Mouse (Mus musculus) embryo, embryonic 11.5 days (tissue): Measurements from ENCODE around the gene Tnik.

Source experiments
- DNase-seq: peaks from one replicate; pipeline ENCODE4 v3.0.0-alpha.2; 2012; ENCODE audit warnings: low read depth, low spot score

Tnik gene

DNA sequence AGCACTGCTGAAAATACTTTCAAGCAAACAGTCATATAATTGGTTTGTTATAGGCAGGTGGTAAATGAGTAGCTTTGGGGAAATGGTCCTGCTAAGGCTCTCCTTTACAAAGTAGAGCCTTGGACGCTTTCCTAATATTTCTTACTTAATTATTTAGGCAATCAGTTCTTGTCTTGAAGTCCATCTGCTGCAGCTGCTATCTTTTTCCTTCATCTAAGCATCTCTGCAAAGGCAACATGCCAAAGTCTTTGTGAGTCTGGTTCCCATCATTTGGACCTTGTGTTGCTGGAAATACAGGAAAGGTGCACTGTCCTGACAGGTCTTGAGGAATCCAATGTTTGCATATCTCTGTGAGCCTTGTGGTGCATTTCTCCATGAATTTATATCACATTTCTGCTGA lies 82.9 kb downstream of the Tnik start:
- DNase-seq: no peak

DNA sequence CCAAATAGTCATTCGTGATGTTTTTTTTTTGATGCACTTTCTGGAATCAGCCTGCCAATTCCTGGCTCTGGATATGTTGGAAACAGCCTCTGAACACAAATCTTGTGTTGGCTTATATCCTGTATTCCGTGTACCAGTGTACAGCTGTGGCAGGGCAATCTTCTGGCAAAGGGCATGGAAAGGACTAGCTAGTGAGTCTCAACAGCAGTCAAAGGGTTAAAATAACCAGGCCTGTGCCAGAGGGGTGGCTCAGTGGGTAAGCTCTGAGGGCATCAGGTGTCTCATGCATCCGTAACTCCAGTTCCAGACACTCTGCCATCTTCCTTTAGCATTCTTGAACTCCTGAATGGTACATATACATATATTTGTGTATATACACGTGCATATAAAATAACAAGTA lies 83.5 kb downstream of the Tnik start:
- DNase-seq: no peak

DNA sequence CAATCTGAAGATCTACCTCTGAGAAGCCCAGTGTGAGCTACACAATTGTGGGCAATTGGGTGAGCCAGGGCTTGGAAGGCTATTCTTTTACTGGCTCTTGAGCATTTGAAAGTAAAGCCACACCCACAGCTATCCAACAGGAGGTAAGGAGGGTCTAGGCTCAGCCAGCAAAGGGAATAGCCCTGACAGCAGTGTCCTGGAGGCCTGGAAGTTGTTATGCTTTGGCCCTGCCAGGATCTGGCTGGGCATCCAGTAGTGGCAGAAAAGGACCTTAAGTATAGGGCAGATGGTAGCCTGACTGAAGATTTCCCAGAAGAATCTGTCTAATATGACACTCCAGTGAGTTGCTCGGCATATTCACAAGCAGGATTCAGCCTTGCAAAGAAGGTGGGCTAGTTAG lies 85.7 kb downstream of the Tnik start:
- DNase-seq: no peak

GRCm38 (mm10) chr3:28350147-28350801 lies 87.3 kb downstream of the Tnik start:
- DNase-seq: no peak

GRCm38 (mm10) chr3:28358391-28358790 lies 95.4 kb downstream of the Tnik start:
- DNase-seq: no peak

DNA sequence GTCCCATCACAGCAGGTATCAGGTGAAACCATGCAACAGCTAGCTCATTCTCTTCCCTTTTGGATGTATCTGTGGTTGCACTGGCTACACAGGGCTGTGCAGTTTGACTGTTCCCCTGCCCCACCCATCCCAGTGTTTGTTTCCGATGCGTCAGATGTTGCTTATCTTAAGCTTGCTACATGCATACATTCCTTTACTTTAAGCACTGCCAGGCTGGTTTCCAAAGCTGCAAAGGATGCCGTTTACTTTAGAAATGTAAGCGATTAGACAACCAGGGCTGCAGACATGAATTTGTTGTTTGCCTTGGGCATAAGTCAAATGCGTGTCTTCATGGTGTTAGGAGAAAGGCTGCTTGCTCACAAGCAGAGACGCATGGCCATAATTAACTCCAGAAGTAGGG lies 96.1 kb downstream of the Tnik start:
- DNase-seq: no peak

DNA sequence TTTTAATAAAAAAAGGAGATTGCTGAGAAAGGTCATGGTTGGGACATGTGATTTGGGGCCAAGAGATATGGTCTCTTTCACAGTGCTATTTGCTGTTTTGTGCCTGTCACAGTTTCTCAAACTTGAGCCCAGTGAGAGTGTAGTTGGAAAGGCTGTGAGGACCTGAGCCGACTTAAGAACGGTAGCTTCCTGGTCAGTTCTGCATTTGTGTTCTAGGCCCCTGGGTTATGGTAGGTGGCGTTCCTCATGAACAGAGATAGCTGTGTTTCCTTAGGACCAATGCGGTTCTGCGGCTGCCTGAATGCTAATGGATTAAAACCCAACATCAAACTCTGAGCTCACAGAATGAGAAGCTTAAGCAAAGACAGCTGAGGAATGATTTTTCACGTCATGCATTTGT lies 98.0 kb downstream of the Tnik start:
- DNase-seq: no peak

- DNase-seq: peak; percentile 40
Observed at GRCm38 (mm10) chr3:28363441-28364125, 100.6 kb downstream of the Tnik start.

DNA sequence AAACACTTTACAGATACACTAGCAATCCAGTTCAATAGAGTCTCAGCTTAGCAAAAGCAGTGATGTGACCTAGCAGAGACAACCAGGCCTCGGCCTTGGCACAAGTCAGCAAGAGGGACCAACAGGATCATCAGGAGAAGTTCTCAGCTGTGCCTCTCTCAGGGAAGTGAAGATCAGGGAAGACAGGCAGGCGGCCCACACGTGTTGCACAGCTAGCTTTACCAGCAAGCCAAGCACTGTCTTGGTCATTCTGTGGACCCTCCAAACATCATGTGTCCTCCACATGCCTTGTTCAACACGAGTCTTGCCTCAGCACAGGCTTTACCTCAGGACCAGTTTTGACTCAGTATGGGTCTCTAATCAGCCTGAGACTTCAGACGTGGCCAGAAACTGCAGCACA lies 105.7 kb downstream of the Tnik start:
- DNase-seq: no peak

- no peak for DNase-seq
Observed at GRCm38 (mm10) chr3:28369266-28369665, 106.3 kb downstream of the Tnik start.

DNA sequence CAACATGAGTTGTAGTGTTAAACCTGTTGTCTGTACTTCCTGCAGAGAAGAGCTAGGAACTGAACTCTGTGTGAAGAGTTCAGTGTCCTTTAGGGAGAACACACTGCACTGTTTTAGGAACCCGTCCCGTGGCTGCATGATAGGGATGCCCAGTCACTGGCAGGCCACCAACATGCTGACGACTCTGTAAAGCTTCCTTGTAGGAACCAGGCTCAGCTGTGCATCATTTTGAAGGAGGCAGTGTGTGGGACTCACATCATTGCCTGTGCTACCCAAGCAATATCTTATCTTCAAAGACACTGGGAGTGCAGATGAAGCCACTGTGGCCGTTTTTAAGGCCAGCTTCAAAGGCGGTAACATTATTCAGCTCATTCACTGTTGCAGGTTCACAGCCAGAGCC lies 106.7 kb downstream of the Tnik start:
- DNase-seq: no peak

GRCm38 (mm10) chr3:28371583-28371982 lies 108.6 kb downstream of the Tnik start:
- DNase-seq: no peak

DNA sequence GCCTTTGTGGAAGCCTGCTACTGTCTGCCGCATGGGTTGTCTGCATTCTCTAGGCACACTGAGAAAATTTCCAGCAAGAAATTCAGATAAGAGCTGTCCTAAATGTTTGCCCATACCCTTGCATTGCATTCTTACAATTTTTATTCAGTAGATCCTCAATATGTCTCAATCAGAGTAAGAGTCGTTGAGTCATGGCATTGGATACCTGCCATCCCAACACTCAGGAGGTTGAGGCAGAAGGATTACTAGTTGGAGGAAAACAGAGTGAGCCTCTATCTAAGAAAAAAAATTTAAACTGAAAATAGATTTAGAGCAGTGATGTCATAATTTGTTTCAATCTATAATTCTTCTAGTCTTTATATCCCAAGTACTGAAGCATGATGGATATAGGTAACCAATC lies 109.4 kb downstream of the Tnik start:
- no peak for DNase-seq

DNA sequence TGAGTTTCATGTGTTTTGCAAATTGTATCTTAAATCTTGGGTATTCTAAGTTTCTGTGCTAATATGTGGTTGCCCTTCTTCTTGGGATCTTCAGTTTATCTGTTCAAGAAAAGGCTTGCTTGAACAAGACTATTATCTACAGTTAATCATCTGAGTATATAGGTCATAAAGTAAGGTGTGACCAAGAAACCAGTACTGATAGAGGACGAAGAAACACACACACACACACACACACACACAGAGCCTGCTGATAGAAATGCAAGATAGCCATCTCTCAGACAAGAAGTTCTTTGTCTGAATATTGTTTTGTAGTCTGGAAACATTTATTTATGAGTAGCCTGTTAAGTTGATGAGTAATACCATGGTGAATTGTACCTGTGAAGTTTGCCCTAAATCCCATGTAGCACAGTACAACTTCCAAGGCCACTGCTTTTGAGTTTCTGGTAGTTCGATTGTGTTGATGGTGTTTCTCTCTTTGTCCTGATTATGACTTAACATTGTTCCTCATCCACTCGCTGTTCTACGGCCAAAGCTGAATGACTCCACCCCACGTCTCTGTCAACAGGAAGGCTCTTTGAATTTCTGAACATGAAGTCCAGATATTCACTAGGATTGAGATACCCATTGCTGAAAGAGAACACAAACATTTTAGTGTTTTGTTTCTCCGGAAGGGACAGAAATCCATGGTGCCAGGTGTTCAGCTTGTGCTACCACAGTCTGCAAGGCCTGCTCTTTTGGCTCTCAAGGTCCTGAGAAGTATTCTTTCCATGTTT lies 111.9 kb downstream of the Tnik start:
- DNase-seq: no peak

- DNase-seq: no peak
Observed at GRCm38 (mm10) chr3:28380224-28380623, 117.2 kb downstream of the Tnik start.

DNA sequence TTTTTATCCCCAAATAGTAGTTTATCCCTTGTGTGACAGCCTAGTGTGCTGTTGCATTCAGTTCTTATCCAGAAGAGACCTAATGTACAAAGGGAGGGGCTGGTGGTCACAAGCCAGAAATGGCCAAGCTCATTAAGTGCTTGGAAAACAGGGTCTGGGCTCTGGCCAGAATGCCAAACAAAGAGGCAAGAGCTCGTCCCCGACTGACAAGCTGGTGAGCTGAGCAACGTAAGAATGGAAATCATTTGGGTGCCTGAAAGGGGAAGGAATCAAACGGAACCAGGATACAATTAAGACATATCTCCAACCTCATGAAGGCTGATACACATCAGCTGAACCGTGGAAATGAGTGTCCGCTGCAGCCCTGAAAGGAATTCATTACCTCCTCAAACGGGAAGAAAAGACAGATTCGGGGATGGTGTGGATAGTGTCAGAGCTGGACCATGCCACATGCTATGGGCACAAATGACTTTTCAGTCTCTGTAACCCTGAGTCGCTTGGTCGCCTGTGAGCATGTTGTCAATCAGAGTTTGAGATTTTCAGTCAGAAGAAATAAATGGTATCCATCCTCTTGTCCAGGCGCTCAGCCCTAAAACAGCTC lies 120.6 kb downstream of the Tnik start:
- DNase-seq: no peak

DNA sequence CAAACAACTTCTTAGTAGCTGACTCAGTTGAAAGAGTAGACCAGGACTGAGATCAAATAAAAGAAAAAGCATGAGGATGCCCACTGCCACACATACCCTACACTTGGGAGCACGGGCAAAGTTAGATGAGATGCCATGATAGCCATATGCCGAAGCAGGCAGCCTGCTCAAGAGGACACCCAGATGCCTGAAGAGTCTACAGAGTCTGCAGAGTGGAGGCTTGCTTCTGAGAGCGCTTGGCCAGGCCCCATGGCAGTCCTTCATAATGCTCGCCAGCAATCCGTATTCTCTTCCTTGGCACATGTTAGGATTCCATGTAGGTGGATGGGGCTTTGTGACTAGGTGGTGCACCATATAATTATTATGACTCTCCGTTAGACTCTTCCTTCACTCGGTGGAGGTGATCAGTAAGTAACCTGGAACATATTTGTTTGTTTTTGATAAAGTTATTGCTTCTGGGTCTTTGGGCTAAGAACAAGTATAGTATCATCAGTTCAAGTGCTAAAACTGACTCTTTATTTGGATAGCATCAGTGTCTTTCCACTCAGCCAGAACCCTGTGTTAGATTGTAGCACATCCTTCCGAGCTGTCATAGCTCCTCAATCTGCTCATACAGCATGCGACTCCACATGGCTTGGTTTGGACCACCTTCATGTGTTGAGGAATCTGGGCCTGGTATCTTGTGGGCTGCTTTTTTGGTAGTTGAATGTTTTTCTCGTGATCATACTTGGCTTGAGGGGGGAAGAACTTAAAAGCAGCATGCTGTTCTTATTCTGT lies 122.4 kb downstream of the Tnik start:
- no peak for DNase-seq

- no peak for DNase-seq
Observed at GRCm38 (mm10) chr3:28388540-28388939, 125.5 kb downstream of the Tnik start.

DNA sequence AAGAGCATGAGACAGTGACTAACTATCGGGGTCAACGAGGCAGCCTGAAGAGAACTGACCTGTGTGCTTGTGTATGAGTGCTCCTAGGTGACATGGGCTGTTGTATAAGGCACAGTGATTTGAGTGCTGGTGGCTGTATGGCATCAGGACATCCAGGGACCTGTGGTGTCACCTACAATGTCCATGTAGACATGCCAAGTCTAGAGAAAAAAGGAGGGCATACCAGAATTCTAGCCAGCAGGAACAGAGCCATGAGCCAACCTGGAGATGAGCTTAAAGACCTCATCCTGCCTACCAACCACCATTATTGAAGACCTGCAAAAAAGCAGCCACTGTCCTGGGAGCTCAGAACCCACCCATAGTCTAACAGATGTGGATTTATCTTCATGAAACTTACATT lies 127.2 kb downstream of the Tnik start:
- DNase-seq: no peak

- no peak for DNase-seq
Observed at GRCm38 (mm10) chr3:28392542-28392941, 129.5 kb downstream of the Tnik start.

GRCm38 (mm10) chr3:28398781-28399180 lies 135.8 kb downstream of the Tnik start:
- no peak for DNase-seq
